Mouse (Mus musculus): Measurements from ENCODE around the gene Mtus2. TPM values are rescaled to one million over a fixed set of nuclear protein-coding genes. Genes with fewer than 3 reads are reported as not detected.

Gene Mtus2
- total RNA-seq, 2 experiments from 2014 or later: 5.4 TPM; not detected in 1

DNA sequence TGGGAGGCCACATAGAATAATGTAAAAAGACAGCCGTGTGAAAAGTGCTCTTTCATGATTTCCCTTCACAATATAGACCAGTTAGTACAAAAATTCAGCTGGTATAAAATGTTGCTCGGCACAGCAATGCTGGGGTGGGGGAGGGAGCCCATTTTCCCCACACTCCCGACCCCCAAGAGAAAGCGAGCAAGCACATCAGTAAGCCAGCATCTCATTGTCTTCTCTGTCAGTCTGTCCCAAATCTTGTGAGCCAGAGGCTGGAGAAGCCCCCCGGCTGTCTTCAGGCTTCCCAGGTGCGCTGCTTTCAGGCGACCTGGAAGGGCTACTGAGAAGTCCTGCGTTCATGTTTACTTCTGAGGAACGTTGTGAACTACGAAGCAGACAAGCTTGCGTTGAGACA lies 699 bp upstream of the Mtus2 start:
- no peak for ATAC-seq (replicated peaks; ENCODE audit: low FRiP score, poor library complexity, severe bottlenecking)

DNA sequence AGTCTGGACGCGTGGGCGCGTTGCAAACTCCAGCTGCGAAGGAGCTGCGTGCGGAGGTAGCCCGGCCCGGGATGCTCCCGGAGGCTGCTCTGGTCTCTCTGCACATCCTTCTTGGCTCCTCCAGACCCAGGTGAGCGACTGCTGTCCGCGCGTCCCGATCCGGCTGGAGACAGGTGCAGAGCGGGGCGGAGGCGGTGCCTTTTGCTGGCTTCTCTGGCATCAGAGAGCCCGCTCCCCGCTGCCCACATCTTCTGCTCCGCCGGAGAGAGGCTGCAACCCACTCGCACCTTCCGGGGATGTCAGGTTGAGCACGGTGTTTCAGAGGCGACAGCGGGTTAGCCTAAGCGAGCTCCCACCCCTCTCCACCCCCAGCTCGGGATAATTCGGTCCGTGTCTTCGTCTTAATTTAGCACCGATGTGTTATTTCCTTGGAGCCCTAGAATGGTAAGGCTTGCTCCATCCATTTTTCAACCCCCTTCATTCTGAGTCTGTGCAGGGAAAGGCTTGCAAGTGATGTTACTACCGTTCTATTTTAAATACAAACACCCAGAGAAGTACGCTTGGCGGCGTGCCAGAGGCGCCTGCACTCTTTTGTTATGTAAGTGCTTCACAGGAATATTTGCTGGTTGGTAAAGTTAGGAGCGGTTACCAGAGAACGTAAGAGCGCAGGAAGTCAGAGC lies 612 bp downstream of the Mtus2 start:
- ATAC-seq (replicated peaks; ENCODE audit: low FRiP score, poor library complexity, severe bottlenecking): no peak

DNA sequence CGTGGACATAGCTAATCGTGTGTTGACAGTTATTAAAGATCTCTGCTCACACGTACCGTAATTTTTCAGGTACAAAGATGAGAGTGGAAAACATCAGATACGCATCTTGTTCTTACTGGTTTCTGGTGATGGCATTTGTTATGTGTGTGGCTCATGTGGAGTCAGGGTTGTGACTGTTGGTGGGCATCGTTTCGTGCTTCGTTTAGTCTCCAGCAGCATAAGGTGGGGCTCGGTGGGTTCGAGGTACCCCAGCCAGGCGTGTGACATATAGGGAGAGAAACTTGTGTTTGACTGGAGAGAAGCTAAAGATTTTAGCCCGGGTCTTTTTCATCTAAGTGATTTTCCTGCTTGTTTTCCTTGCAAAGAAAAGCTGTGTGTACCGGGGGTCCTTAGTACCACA lies 1.4 kb downstream of the Mtus2 start:
- no peak for ATAC-seq (replicated peaks; ENCODE audit: low FRiP score, poor library complexity, severe bottlenecking)

DNA sequence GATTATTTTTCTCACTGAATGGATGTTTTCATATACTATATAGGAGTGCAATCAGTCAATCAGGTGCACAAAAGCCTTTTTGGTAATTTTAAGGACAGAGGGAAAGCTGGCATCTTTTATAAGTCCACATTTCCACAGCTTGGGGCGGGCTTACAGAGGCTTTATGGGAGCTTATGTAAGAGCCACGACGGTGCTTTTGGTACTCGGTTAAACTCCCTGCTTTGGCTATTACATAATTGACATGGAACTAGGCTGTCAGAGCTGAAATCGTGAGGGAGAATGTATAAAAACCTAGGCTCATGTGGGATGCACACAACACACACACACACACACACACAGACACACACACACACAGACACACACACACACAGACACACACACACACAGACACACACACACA lies 2.0 kb downstream of the Mtus2 start:
- ATAC-seq (replicated peaks; ENCODE audit: low FRiP score, poor library complexity, severe bottlenecking): no peak

DNA sequence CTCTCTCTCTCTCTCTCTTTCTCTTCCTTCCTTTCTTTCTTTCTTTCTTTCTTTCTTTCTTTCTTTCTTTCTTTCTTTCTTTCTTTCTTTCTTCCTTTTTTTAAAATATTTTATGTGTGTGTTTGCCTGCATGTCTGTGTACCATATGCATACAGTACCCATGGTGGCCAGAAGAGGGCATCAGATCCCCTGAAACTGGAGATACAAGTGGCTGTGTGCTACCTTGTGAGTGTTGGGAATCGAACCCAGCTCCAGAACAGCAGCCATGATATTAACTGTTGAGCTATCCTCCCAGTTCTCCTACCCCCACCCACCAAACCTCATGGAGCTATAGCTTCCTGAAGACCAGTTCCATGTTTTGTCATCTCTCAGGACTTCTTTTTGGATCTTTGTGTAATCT lies 3.7 kb downstream of the Mtus2 start:
- no peak for ATAC-seq (replicated peaks; ENCODE audit: low FRiP score, poor library complexity, severe bottlenecking)

DNA sequence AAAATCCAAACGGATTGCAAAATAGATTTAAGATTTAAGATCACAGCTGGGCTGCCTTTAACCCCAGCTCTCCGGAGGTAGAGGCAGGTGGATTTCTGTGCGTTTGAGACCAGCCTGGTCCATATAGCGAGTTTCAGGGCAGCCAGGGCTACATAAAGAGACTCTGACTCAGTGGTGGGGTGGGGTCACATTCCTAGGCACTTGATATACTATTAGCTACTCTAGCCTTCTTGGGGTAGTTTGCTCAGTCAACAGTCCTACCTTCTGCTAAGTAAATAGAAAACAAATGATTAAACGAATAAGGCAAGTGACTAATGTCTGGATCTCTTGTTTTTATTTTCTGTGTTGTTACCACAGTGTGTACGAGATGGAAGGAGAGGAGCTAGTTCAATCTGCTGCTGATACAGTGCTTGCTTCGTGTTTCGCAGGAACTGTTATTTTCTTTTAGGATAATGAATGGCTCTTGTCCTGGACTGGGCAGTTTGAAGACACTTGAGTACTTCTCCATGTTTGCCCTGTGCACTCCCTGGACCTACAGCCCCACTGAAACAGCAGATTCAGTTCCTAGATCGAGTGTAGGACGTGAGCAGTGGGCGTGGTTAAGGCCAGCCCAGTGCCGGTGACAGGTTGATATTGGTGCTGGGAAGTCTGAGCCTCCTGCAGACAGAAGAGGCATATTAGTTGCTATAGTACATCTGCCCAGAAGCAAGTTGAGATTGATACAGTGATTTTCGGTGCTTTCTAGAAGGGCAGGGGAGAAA lies 6.9 kb downstream of the Mtus2 start:
- no peak for ATAC-seq (replicated peaks; ENCODE audit: low FRiP score, poor library complexity, severe bottlenecking)

DNA sequence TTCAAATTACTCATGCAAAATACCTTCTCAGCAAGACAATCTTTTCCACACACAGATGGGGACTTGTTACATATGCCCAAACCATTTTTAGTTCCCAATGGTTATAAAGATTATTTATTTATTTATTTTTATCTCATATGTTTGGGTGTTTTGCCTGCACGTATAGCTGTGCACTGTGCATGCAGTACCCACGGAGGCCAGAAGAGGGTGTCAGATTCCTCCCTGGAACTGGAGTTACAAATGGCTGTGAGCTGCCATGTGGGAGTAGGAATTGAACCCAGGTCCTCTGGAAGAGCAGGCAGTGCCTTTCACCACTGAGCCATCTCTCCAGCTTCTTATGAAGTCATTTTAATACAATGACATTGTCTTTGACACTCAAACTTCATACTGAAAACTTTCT lies 7.7 kb downstream of the Mtus2 start:
- ATAC-seq (replicated peaks; ENCODE audit: low FRiP score, poor library complexity, severe bottlenecking): no peak

DNA sequence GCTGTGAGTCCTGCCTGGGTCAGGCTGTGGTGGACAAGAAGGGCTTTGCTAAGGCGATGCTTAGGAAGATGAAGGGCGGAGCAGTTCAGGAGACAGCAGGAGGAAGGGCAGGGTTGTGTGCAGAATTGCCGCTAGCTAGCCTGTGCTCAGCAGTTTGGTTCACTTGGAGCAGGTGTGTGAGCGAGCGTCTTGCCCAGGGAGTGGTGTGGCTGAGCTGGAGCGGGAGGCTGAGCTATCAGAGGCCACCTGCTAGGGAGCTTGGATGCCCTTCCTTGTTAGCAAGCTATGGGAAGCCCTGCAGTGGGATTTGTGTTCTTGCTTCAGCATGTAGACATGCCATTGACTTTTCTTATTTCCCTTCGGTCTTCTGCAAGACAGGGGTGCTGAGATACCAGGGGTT lies 9.5 kb downstream of the Mtus2 start:
- no peak for ATAC-seq (replicated peaks; ENCODE audit: low FRiP score, poor library complexity, severe bottlenecking)

DNA sequence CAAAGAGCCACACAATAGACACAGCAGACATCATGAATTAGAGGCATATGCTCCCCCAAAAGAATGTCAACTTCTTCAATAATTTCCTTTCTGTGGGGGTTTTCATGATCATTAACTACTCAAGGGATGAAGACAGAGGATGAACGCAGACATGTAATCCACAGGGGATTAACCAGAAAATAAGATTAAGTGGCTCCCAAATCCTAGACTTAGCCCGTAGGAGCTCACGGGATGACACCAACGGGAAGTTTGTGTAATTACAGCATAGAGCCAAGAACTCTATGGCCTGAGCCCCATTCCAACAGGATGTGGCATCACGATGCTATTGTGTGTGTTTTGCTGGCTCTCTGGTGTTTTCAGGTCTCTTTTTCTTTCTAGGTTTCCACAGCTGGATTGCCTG lies 12.4 kb downstream of the Mtus2 start:
- no peak for ATAC-seq (replicated peaks; ENCODE audit: low FRiP score, poor library complexity, severe bottlenecking)

DNA sequence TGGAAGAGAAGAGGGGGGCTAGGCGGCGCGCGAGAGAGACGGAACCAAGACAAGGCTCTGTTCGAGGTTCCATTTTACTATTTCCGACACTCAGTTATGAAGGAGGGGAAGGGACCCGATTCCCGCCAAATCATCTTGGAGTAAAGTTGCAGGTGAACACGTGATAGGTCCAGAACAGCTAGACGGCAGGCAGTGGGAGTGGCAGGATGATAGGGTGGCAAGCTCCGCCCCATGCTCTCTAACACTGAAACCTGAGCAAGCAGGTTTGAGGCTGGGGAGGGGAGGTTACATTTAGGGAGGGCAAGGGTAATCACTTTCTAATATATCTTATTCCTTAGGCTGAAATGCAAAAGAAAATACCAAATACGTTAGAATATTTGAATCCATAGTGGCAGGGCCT lies 18.9 kb downstream of the Mtus2 start:
- no peak for ATAC-seq (replicated peaks; ENCODE audit: low FRiP score, poor library complexity, severe bottlenecking)

DNA sequence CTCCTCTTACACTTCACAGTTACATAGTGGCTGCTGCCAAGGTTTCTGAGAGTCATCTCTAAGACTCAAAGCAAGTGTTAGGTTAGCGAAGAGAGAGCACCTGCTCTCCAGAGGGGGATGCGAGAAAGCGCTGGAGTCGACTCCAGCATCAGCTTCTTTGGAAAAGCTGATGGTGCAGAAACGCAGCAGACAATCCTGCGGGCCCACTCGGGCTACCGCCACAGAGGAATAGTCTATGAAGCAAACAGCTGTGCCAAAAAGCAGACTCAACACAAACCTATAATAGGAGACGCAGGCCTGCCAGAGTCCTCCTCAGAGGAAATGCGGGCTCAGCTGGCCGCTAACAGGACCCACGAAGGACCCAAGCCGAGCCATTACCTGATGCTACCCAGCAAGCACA lies 23.5 kb downstream of the Mtus2 start:
- no peak for ATAC-seq (replicated peaks; ENCODE audit: low FRiP score, poor library complexity, severe bottlenecking)

DNA sequence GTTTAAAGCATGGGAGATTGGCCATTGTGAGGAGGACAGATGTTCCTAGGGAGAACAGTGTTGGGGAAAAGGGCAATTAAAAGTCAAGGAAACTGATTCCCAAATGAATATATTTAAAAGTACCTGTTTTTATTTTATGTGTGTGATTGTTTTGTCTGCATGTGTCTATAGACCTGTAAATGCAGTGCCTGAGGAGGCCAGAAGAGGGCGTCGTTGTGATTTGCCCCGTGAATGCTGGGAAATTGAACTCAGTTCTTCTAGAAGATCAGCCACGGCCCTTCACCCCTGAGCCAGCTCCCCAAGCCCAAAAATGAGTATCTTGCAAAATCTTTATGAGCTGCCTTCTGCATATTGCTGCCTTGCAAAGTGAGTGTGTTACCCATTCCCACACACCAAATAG lies 33.2 kb downstream of the Mtus2 start:
- no peak for ATAC-seq (replicated peaks; ENCODE audit: low FRiP score, poor library complexity, severe bottlenecking)

DNA sequence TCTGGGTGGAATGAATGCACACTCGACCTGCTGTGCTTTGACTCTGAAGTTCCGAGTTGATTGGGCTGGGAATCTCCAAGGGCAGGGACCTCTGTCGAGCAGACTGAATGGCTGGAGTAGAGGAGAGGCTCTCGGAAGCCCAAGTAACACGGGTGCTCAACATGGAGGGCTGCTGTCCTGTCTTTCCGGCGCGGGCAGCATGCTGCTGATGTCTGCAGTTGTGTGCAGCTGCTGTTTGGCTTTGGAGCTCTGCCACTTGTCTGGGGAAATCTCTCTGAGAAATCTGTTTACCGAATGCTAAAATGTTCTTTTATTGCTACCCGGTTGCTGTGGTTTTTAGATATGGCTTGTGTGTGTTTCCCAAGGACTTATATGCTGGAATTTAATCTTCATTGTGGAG lies 33.7 kb downstream of the Mtus2 start:
- ATAC-seq (replicated peaks; ENCODE audit: low FRiP score, poor library complexity, severe bottlenecking): no peak

DNA sequence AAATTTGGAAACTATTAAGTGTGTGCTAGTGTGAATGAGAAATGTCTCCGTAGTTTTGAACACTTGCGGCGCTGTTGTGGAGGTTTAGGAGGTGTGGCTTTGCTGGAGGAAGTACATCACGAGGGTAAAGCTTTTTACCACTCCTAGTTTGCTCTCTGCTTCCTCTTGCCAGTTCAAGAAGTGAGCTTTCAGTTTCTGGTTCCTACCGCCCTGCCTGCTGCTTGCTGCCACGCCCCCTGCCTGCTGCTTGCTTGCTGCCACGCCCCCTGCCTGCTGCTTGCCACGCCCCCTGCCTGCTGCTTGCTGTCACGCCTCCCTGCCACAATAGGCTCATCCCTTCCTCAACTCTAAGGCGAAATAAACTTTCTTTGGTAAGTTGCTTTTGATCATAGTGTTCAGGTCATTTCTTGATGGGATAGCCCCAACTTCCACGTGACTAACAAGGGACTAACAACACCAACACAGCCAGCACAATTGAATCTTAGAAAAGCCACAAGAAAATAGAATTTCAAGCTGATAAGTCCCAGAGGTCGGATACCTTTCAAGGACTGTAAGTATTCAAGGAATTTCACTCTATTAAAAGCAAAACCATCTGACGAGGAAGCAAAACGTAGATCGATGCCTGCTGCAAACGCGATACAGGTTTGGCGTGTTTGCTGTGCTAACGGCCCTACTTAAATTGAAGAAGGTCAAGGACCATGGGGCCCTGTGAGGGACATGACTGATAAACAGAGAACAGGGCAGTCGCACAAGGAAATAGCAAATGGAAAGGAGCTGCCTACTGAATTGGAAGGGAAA lies 35.7 kb downstream of the Mtus2 start:
- ATAC-seq (replicated peaks; ENCODE audit: low FRiP score, poor library complexity, severe bottlenecking): no peak

DNA sequence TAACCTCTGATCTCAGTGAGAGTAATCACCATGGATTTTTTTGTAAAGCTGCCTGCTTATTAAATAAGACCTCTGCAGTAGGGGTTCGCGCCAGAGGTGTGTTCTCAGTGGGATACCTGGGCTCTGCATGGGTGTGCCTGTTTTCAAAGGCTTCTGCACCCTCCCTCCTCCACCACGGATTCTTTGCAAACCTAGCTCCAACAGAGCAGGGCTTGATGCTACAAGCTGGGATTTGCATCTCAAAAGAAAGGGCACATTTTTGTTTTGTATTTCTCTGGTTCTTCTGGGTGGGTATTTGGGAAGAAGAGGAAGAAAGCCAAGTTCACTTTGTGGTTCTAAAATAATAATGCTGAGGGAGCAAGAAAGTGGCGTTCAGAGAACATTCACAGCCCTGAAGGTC lies 48.1 kb downstream of the Mtus2 start:
- no peak for ATAC-seq (replicated peaks; ENCODE audit: low FRiP score, poor library complexity, severe bottlenecking)

DNA sequence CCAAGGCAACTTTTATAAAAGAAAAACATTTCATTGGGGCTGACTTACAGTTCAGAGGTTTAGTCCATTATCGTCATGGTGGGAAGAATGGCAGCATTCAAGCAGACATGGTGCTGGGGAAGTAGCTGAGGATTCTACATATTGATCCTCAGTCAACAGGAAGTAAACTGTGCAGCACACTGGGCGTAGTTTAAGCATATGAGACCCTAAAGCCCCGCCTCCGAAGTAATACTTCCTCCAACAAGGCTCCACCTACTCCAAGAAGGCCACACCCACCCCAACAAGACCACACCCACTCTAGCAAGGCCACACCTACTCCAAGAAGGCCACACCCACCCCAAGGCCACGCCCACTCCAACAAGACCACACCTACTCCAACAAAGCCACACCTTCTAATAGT lies 55.0 kb downstream of the Mtus2 start:
- ATAC-seq (replicated peaks; ENCODE audit: low FRiP score, poor library complexity, severe bottlenecking): no peak

DNA sequence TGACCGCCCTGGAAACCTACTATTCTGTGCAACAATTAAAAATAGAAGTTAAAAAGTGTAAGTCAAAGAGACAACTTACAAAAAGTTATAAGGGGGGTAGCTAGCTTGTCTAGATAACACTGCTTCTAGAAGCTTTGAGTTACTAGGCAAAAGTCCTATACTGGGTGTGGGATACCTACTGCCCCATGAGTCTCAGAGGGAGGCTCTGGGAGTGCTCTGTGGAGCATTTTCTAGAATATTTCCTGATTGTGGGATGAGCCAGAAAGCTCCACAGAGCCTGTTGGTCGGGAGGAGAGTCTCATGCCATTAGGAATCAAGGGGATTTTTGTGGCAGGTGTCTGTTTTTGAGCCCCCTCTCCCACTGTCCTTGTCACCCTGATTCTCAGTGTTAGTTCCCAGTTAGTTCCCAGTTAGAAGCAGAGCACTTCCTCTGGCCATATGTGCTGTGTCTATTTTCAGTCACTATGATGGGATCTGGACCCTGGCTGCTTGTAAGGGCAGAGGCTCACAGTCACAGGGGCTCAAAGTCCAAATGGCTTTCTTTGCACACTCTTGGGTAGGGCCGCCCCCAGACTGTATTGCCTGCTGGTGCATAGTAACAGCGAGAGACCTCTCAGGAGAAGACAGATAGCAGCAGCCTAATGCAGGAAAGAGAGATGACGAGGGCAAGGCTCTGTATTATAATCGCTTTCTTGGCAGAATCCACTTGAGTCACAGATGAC lies 57.2 kb downstream of the Mtus2 start:
- ATAC-seq (replicated peaks; ENCODE audit: low FRiP score, poor library complexity, severe bottlenecking): no peak

DNA sequence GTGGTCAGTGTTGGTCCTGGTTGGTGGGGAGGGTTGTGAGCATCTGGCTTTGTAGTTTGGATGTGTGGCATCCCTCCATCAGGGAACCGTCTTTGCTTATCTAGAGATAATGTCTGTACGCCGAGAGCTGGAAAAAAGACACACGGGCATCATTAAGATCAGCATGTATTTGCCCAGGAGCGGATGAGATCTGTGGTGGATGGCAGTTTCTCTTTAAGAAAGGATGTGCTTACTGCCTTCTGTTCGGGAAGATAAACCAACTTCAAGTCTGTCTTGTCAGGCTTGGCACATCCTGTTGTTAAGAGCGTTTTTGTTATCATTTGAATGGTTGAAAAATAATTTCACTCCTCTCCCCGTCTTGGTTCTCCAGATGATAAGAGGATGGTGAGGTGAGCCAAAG lies 58.3 kb downstream of the Mtus2 start:
- no peak for ATAC-seq (replicated peaks; ENCODE audit: low FRiP score, poor library complexity, severe bottlenecking)

DNA sequence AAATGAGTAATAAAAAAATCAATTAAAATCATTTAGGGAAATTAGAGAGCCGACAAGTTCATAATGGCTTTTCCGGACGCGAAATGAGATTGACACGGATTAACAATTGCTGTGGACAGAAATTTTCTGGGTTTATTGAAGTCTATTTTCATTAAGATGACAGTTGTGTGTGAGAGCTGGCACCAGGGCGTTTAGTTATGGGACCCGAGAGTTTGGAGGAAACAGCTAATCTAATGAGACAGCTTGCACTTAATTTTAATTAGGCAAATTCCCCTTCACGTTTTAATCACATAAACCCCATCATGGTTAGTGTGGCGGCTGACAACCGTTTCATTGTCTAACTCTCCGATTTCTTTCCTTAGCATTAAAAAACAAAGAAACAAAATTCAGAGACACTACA lies 60.3 kb downstream of the Mtus2 start:
- no peak for ATAC-seq (replicated peaks; ENCODE audit: low FRiP score, poor library complexity, severe bottlenecking)

DNA sequence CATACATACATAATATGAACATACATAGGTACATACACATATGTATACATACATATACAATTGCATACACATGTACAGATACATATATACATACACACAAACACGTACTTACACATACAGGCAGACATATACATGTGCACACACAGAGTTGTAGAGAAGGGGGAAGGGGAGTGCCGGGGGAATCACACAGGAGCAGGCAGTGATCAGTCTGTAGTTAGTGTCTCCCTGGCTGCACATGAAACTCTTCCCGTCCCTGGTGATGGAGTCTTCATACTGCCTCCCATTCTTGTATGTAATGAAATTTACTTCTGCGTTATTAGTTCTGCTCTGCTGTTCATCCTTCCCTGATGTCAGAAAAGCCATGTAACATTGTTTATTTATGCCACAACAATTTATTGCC lies 65.7 kb downstream of the Mtus2 start:
- no peak for ATAC-seq (replicated peaks; ENCODE audit: low FRiP score, poor library complexity, severe bottlenecking)
